Mouse (Mus musculus): ENCODE measurements around the gene Tat. TPM values are rescaled to one million over a fixed set of nuclear protein-coding genes. Genes with fewer than 3 reads are reported as not detected.

Tat gene
- total and polyA plus RNA-seq, 3 experiments, result not detected

GRCm38 (mm10) chr8:109997381-109997780 is 7.1 kb downstream of the Tat start:
- Histone ChIP-seq H3K27me3 (replicated peaks) (peaks cover 7% of the 10 kb centered on the region), H3K9ac (ENCODE audit: insufficient read depth, low read depth) (no peak overlapping the region), H3K79me2 (replicated peaks; ENCODE audit: control insufficient read depth, extremely low read depth, insufficient read depth, poor library complexity, severe bottlenecking) (no peaks in the 10 kb centered on the region), H3K36me3 (replicated peaks in 1 of 2; ENCODE audit: control insufficient read depth in 1 of 2, insufficient read depth in 1 of 2, low read length in 1 of 2) (no peaks in the 10 kb centered on the region), H3K9me3 (replicated peaks; ENCODE audit: low read length) (no peaks in the 10 kb centered on the region), H3K4me1 (ENCODE audit: control insufficient read depth in 1 of 2, insufficient read depth in 2 of 2) (no peaks in the 10 kb centered on the region), H3K4me3 (replicated peaks in 1 of 3; ENCODE audit: low read depth in 2 of 3, low read length in 2 of 3, poor library complexity in 1 of 3) (no peak overlapping the region), H3K27ac (ENCODE audit: insufficient read depth, low read depth) (no peak overlapping the region), H3K4me2 (ENCODE audit: insufficient read depth, low read depth, poor library complexity, severe bottlenecking) (no peak overlapping the region)
- TF ChIP-seq ZKSCAN1 (IDR thresholded peaks at IDR 0.05; ENCODE audit: borderline replicate concordance, low read depth, low read length), result no peak
- TF ChIP-seq CHD2 (IDR thresholded peaks at IDR 0.05; ENCODE audit: low read length), result no peak
- TF ChIP-seq EP300 (IDR thresholded peaks at IDR 0.05; ENCODE audit: low read length), result no peak
- no peak for TF ChIP-seq CTCF (conservative IDR thresholded peaks at IDR 0.05 in 1 of 2, IDR thresholded peaks at IDR 0.05 in 1 of 2; ENCODE audit: low read depth in 2 of 2, low read length in 2 of 2)
- TF ChIP-seq POLR2A (IDR thresholded peaks at IDR 0.05; ENCODE audit: low read depth, low read length), result no peak
- no peak for TF ChIP-seq ETS1 (conservative IDR thresholded peaks at IDR 0.05; ENCODE audit: low read depth, low read length)
- no peak for TF ChIP-seq CHD1 (IDR thresholded peaks at IDR 0.05; ENCODE audit: low read depth, low read length)
- no peak for TF ChIP-seq TCF12 (IDR thresholded peaks at IDR 0.05; ENCODE audit: low read depth, low read length)
- TF ChIP-seq USF2 (conservative IDR thresholded peaks at IDR 0.05; ENCODE audit: low read depth, low read length), result no peak
- no peak for TF ChIP-seq MAZ (IDR thresholded peaks at IDR 0.05; ENCODE audit: low read depth, low read length)
- no peak for TF ChIP-seq JUND (conservative IDR thresholded peaks at IDR 0.05; ENCODE audit: low read depth, low read length)
- no peak for TF ChIP-seq MAX (IDR thresholded peaks at IDR 0.05; ENCODE audit: low read length)
- TF ChIP-seq ZC3H11A (IDR thresholded peaks at IDR 0.05; ENCODE audit: low read depth, low read length), result no peak
- DNase-seq (ENCODE audit: extremely low read depth), result no peak
- in situ Hi-C loops (cut with MboI; ENCODE audit: low pct_ligation_motif_present, low pct_unique_long_range_greater_than_20kb, low sequenced_read_pairs), result no loop called here
- dilution Hi-C loops (cut with MboI; ENCODE audit: extremely low pct_ligation_motif_present, extremely low pct_unique_long_range_greater_than_20kb, low sequenced_read_pairs), result no loop called here

- in situ Hi-C loops (cut with MboI; ENCODE audit: low pct_ligation_motif_present, low pct_unique_long_range_greater_than_20kb, low sequenced_read_pairs), result no loop called here
- Histone ChIP-seq H3K36me3 (replicated peaks in 1 of 2; ENCODE audit: control insufficient read depth in 1 of 2, insufficient read depth in 1 of 2, low read length in 1 of 2) (no peaks in the 10 kb centered on the region), H3K9me3 (replicated peaks; ENCODE audit: low read length) (no peaks in the 10 kb centered on the region), H3K4me2 (ENCODE audit: insufficient read depth, low read depth, poor library complexity, severe bottlenecking) (no peak overlapping the region), H3K79me2 (replicated peaks; ENCODE audit: control insufficient read depth, extremely low read depth, insufficient read depth, poor library complexity, severe bottlenecking) (no peaks in the 10 kb centered on the region), H3K4me1 (ENCODE audit: control insufficient read depth in 1 of 2, insufficient read depth in 2 of 2) (no peaks in the 10 kb centered on the region), H3K27me3 (replicated peaks) (peaks cover 7% of the 10 kb centered on the region), H3K9ac (ENCODE audit: insufficient read depth, low read depth) (no peak overlapping the region), H3K4me3 (replicated peaks in 1 of 3; ENCODE audit: low read depth in 2 of 3, low read length in 2 of 3, poor library complexity in 1 of 3) (no peak overlapping the region), H3K27ac (ENCODE audit: insufficient read depth, low read depth) (no peak overlapping the region)
- dilution Hi-C loops (cut with MboI; ENCODE audit: extremely low pct_ligation_motif_present, extremely low pct_unique_long_range_greater_than_20kb, low sequenced_read_pairs), result no loop called here
- TF ChIP-seq CHD2 (IDR thresholded peaks at IDR 0.05; ENCODE audit: low read length) (no peak), ZKSCAN1 (IDR thresholded peaks at IDR 0.05; ENCODE audit: borderline replicate concordance, low read depth, low read length) (no peak), UBTF (IDR thresholded peaks at IDR 0.05; ENCODE audit: low read depth, low read length) (no peak), ZMIZ1 (IDR thresholded peaks at IDR 0.05; ENCODE audit: low read depth, low read length) (no peak), MXI1 (IDR thresholded peaks at IDR 0.05; ENCODE audit: low read depth, low read length) (no peak), TBP (conservative IDR thresholded peaks at IDR 0.05; ENCODE audit: low read depth, low read length) (no peak), BHLHE40 (IDR thresholded peaks at IDR 0.05; ENCODE audit: low read depth, low read length) (no peak), CTCF (conservative IDR thresholded peaks at IDR 0.05 in 1 of 2, IDR thresholded peaks at IDR 0.05 in 1 of 2; ENCODE audit: low read depth in 2 of 2, low read length in 2 of 2) (no peak), ZC3H11A (IDR thresholded peaks at IDR 0.05; ENCODE audit: low read depth, low read length) (no peak), JUND (conservative IDR thresholded peaks at IDR 0.05; ENCODE audit: low read depth, low read length) (no peak), RCOR1 (conservative IDR thresholded peaks at IDR 0.05; ENCODE audit: low read depth, low read length) (no peak), ELF1 (IDR thresholded peaks at IDR 0.05; ENCODE audit: low read depth, low read length) (no peak), SMC3 (IDR thresholded peaks at IDR 0.05; ENCODE audit: low read depth, low read length) (no peak), POLR2A (IDR thresholded peaks at IDR 0.05; ENCODE audit: low read depth, low read length) (no peak), GABPA (IDR thresholded peaks at IDR 0.05; ENCODE audit: insufficient replicate concordance, low read depth, low read length) (no peak)
- no peak for DNase-seq (ENCODE audit: extremely low read depth)
Measured at GRCm38 (mm10) chr8:109998066-109998465, 7.8 kb downstream of the Tat start.

Measured in CH12.LX (cell line).